Mouse (Mus musculus): ENCODE measurements around the gene Haus4. TPM values are rescaled to one million over a fixed set of nuclear protein-coding genes. Genes with fewer than 3 reads are reported as not detected.

Gene Haus4
- total RNA-seq, 1 experiment = 24.5 TPM

DNA sequence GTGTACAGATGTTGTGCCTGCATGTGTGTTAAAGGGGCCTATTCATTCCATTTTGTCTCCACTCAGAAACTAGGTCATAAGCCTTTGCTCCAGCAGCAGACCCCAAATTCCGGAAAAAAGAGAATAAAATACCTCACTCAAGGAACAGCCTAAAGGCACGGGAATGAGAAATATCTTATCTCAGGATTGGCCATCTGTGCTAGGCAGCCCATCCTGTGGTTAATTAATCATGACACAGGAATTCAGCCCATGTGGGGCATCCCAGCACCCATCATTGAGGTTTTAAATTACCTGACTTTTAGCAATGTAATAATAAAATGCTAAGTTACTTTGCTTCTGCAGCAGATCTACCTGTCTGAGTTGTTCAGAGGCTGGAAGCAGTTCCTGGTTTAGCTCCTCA, 53.1 kb downstream of the Haus4 start:
- H3K9me3 ChIP-seq (ENCODE audit: control insufficient read depth, insufficient read depth, low read depth, low read length) = no peaks in the 10 kb centered on the region
- TF ChIP-seq HCFC1 (IDR thresholded peaks at IDR 0.05; ENCODE audit: borderline replicate concordance, insufficient read depth, low read length) = no peak
- no peak for TF ChIP-seq ZNF384 (IDR thresholded peaks at IDR 0.05; ENCODE audit: low read depth, low read length)
- TF ChIP-seq ZC3H11A (IDR thresholded peaks at IDR 0.05; ENCODE audit: borderline replicate concordance, low read depth, low read length) = no peak
- TF ChIP-seq MAFK (IDR thresholded peaks at IDR 0.05; ENCODE audit: insufficient read depth, low read depth, low read length) = no peak
- no peak for TF ChIP-seq CHD2 (IDR thresholded peaks at IDR 0.05; ENCODE audit: low read depth, low read length)
- H3K9ac ChIP-seq (ENCODE audit: insufficient read depth, low read depth, low read length, poor library complexity, severe bottlenecking) = no peak overlapping the region
- H3K27ac ChIP-seq (ENCODE audit: insufficient read depth, low read depth, low read length, poor library complexity, severe bottlenecking) = no peak overlapping the region
- in situ Hi-C loops (cut with MboI; ENCODE audit: low sequenced_read_pairs in 2 of 2, unreplicated experiment in 2 of 2) = loop anchor here in 1 of 2 experiments (25.0 kb wide), 1 partner anchor 614 kb away; no protein-coding TSS in a partner anchor
- no peak for DNase-seq (ENCODE audit: low read depth, low spot score)
- H3K36me3 ChIP-seq (ENCODE audit: control insufficient read depth, insufficient read depth, low read length, poor library complexity, severe bottlenecking) = peaks cover 6% of the 10 kb centered on the region
- no peak overlapping the region for H3K4me3 ChIP-seq (ENCODE audit: insufficient read depth in 1 of 2, low read depth in 1 of 2, low read length in 2 of 2, poor library complexity in 1 of 2, severe bottlenecking in 1 of 2)
- no peaks in the 10 kb centered on the region for H3K4me1 ChIP-seq (ENCODE audit: control insufficient read depth in 2 of 2, insufficient read depth in 2 of 2, low read length in 2 of 2, poor library complexity in 1 of 2)

DNA sequence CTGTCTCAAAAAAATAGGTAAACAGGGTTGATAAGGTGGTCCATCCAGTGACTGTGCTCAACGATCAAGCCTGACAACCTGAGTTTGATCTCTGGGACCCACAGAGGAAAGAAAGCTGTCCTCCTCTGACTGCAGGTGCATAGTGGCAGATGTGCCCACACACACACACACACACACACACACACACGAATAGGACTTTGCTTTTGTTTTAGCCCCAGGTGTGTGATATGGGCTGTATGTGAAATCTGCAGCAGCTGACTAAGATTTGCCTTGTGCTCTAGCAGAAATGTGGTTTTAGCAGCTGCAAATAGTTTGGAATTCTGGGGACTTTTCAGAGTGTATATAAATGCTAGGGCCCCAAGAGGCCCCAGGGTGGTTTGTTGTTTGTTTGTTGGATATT, 55.1 kb downstream of the Haus4 start:
- Histone ChIP-seq H3K9me3 (ENCODE audit: control insufficient read depth, insufficient read depth, low read depth, low read length) (no peaks in the 10 kb centered on the region), H3K4me3 (ENCODE audit: insufficient read depth in 1 of 2, low read depth in 1 of 2, low read length in 2 of 2, poor library complexity in 1 of 2, severe bottlenecking in 1 of 2) (no peak overlapping the region), H3K9ac (ENCODE audit: insufficient read depth, low read depth, low read length, poor library complexity, severe bottlenecking) (no peak overlapping the region), H3K4me1 (ENCODE audit: control insufficient read depth in 2 of 2, insufficient read depth in 2 of 2, low read length in 2 of 2, poor library complexity in 1 of 2) (no peaks in the 10 kb centered on the region), H3K27ac (ENCODE audit: insufficient read depth, low read depth, low read length, poor library complexity, severe bottlenecking) (no peak overlapping the region), H3K36me3 (ENCODE audit: control insufficient read depth, insufficient read depth, low read length, poor library complexity, severe bottlenecking) (no peaks in the 10 kb centered on the region)
- DNase-seq (ENCODE audit: low read depth, low spot score) = no peak
- in situ Hi-C loops (cut with MboI; ENCODE audit: low sequenced_read_pairs in 2 of 2, unreplicated experiment in 2 of 2) = loop anchor here (25.0 kb wide), 2 partner anchors 112 to 437 kb away; no protein-coding TSS in a partner anchor
- TF ChIP-seq ZNF384 (IDR thresholded peaks at IDR 0.05; ENCODE audit: low read depth, low read length) = no peak
- TF ChIP-seq MAFK (IDR thresholded peaks at IDR 0.05; ENCODE audit: insufficient read depth, low read depth, low read length) = no peak
- TF ChIP-seq HCFC1 (IDR thresholded peaks at IDR 0.05; ENCODE audit: borderline replicate concordance, insufficient read depth, low read length) = no peak
- TF ChIP-seq ZC3H11A (IDR thresholded peaks at IDR 0.05; ENCODE audit: borderline replicate concordance, low read depth, low read length) = no peak
- no peak for TF ChIP-seq CHD2 (IDR thresholded peaks at IDR 0.05; ENCODE audit: low read depth, low read length)

DNA sequence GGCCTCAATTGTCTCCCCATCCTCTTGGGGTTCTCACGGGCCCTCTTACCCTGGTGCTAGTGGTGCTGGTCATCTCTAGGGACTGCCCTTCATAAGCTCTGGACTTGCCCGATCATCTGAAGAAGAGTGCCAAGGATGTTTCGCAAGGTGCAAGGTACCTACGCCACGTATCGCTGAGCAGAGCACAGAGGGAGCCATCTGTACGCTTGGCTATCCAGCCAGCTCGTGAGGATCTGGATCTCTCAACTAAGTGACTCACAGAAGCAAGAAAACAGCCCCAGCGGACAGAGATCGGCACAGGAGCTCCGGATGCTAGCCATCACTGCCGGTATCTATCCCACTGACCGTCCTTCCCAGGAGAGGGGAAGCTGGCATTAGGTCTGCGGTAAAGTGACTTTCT, 57.7 kb downstream of the Haus4 start:
- DNase-seq (ENCODE audit: low read depth, low spot score) = no peak
- no peaks in the 10 kb centered on the region for H3K9me3 ChIP-seq (ENCODE audit: control insufficient read depth, insufficient read depth, low read depth, low read length)
- H3K36me3 ChIP-seq (ENCODE audit: control insufficient read depth, insufficient read depth, low read length, poor library complexity, severe bottlenecking) = no peaks in the 10 kb centered on the region
- no peak for TF ChIP-seq MAFK (IDR thresholded peaks at IDR 0.05; ENCODE audit: insufficient read depth, low read depth, low read length)
- in situ Hi-C loops (cut with MboI; ENCODE audit: low sequenced_read_pairs in 2 of 2, unreplicated experiment in 2 of 2) = loop anchor here (25.0 kb wide), 2 partner anchors 109 to 434 kb away; no protein-coding TSS in a partner anchor
- H3K27ac ChIP-seq (ENCODE audit: insufficient read depth, low read depth, low read length, poor library complexity, severe bottlenecking) = no peak overlapping the region
- no peak overlapping the region for H3K4me3 ChIP-seq (ENCODE audit: insufficient read depth in 1 of 2, low read depth in 1 of 2, low read length in 2 of 2, poor library complexity in 1 of 2, severe bottlenecking in 1 of 2)
- H3K4me1 ChIP-seq (ENCODE audit: control insufficient read depth in 2 of 2, insufficient read depth in 2 of 2, low read length in 2 of 2, poor library complexity in 1 of 2) = no peaks in the 10 kb centered on the region
- H3K9ac ChIP-seq (ENCODE audit: insufficient read depth, low read depth, low read length, poor library complexity, severe bottlenecking) = no peak overlapping the region

DNA sequence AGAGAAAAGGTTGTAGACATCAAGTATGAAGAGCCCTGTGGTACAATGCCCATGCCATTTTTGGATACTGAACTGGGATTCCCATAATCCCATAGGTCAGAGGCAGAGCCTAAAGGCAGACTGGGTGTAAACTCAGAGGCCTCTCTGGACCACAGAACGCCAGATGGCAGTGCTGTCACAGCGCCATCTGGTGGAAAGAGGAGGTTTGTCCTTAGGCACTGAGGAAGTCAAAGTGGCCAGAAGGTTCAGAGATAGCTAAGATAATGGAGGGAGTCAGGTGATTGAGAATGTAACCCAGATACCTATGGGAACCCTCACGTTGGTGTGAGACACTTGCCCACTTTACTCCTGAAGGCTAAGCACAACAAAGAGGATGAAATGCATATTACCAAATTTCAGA, 60.2 kb downstream of the Haus4 start:
- Histone ChIP-seq H3K27ac (ENCODE audit: insufficient read depth, low read depth, low read length, poor library complexity, severe bottlenecking) (no peak overlapping the region), H3K9me3 (ENCODE audit: control insufficient read depth, insufficient read depth, low read depth, low read length) (no peaks in the 10 kb centered on the region), H3K4me3 (ENCODE audit: insufficient read depth in 1 of 2, low read depth in 1 of 2, low read length in 2 of 2, poor library complexity in 1 of 2, severe bottlenecking in 1 of 2) (no peak overlapping the region), H3K9ac (ENCODE audit: insufficient read depth, low read depth, low read length, poor library complexity, severe bottlenecking) (no peak overlapping the region), H3K36me3 (ENCODE audit: control insufficient read depth, insufficient read depth, low read length, poor library complexity, severe bottlenecking) (no peaks in the 10 kb centered on the region), H3K4me1 (ENCODE audit: control insufficient read depth in 2 of 2, insufficient read depth in 2 of 2, low read length in 2 of 2, poor library complexity in 1 of 2) (no peaks in the 10 kb centered on the region)
- TF ChIP-seq CHD2 (IDR thresholded peaks at IDR 0.05; ENCODE audit: low read depth, low read length) (no peak), ZC3H11A (IDR thresholded peaks at IDR 0.05; ENCODE audit: borderline replicate concordance, low read depth, low read length) (peak; percentile 58; the same call in 1 of the 2 replicates)
- in situ Hi-C loops (cut with MboI; ENCODE audit: low sequenced_read_pairs in 2 of 2, unreplicated experiment in 2 of 2) = loop anchor here (25.0 kb wide), 2 partner anchors 107 to 432 kb away; no protein-coding TSS in a partner anchor
- peak; percentile 82 for DNase-seq (ENCODE audit: low read depth, low spot score)

DNA sequence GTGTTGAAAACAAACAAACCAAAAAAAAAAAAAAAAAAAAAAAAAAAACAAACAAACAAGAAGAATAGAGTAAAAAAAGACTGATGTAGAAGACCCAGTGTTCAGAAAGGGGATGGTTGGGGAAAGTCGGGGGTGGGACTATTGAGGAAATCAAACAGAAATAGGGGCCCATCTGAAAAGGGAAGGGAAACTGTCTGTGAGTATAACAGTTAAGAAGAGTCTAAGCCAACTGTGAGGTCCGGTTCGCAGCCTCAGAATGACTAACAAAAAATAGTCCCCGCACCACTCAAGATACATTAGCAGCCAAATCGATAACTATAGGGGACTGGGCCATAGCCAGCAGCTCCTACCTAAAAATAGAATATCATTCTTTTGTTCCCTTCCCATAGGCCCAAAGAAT, 61.2 kb downstream of the Haus4 start:
- Histone ChIP-seq H3K9ac (ENCODE audit: insufficient read depth, low read depth, low read length, poor library complexity, severe bottlenecking) (no peak overlapping the region), H3K36me3 (ENCODE audit: control insufficient read depth, insufficient read depth, low read length, poor library complexity, severe bottlenecking) (no peaks in the 10 kb centered on the region), H3K27ac (ENCODE audit: insufficient read depth, low read depth, low read length, poor library complexity, severe bottlenecking) (no peak overlapping the region), H3K4me3 (ENCODE audit: insufficient read depth in 1 of 2, low read depth in 1 of 2, low read length in 2 of 2, poor library complexity in 1 of 2, severe bottlenecking in 1 of 2) (no peak overlapping the region), H3K9me3 (ENCODE audit: control insufficient read depth, insufficient read depth, low read depth, low read length) (no peaks in the 10 kb centered on the region), H3K4me1 (ENCODE audit: control insufficient read depth in 2 of 2, insufficient read depth in 2 of 2, low read length in 2 of 2, poor library complexity in 1 of 2) (no peaks in the 10 kb centered on the region)
- no peak for TF ChIP-seq ZC3H11A (IDR thresholded peaks at IDR 0.05; ENCODE audit: borderline replicate concordance, low read depth, low read length)
- no peak for TF ChIP-seq MAFK (IDR thresholded peaks at IDR 0.05; ENCODE audit: insufficient read depth, low read depth, low read length)
- TF ChIP-seq HCFC1 (IDR thresholded peaks at IDR 0.05; ENCODE audit: borderline replicate concordance, insufficient read depth, low read length) = no peak
- TF ChIP-seq ZNF384 (IDR thresholded peaks at IDR 0.05; ENCODE audit: low read depth, low read length) = no peak
- TF ChIP-seq CHD2 (IDR thresholded peaks at IDR 0.05; ENCODE audit: low read depth, low read length) = no peak
- in situ Hi-C loops (cut with MboI; ENCODE audit: low sequenced_read_pairs in 2 of 2, unreplicated experiment in 2 of 2) = loop anchor here (25.0 kb wide), 2 partner anchors 106 to 431 kb away; no protein-coding TSS in a partner anchor
- DNase-seq (ENCODE audit: low read depth, low spot score) = no peak

All from ES-E14 (cell line).